Mouse (Mus musculus): ENCODE data around the gene Arfgap2.

DNA sequence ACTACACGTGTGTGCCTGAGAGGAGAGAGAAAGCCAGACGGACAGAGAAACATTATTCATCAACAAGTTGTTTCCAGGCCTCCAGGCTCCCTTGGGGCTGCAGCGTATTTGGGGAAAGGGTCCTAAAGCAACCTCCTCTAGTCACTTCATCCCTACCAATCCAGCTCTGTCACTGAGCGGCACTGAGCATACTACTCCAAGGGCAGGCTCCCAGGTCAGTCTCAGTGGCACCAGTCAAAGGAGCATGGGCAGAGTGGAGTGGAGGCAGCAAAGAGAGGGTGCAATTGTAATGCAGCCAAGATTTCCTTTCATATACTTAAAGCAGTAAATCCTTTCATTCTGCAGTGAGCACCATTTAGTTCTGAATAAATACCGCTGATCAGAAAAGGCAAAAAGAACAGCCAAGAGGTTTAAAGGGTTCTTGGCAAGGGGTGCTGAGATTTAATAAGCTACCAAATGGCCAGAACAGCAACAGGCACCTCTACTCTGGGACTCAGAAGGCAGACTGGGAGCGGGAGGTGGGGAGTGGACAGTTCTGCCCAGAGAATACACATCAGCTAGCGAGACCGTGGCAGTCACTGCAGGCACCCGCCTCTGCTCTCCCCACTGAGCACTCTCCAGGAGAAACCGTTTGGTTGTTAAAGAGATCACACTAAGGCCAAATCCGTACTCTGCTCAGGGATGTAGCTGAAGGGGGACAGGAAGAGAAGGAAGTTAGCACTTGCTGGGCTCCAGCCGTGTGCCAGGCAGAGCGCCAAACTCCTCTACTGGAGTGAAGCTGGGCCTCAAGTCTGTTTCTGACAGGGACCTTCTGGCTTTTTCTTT, 19.8 kb downstream of the Arfgap2 start:
- TF ChIP-seq EP300 (IDR thresholded peaks at IDR 0.05; ENCODE audit: insufficient read depth, low read depth, low read length) (no peak), POLR2A (IDR thresholded peaks at IDR 0.05; ENCODE audit: insufficient read depth, low read depth, low read length) (no peak)
